Mouse (Mus musculus) cerebral cortex, adult 2 months (tissue): ENCODE results near the gene Cplane1.

Experiments used
- WGBS: fragments of 180-500 bp; shearing (Covaris S2); methylation state at CpG from one replicate; pipeline ENCODE4 v1.1.7; 2018; 5-methylcytosine and 5-hydroxymethylcytosine counted together

The Cplane1 gene

GRCm38 (mm10) chr15:8305474-8305873 lies 136.6 kb downstream of the Cplane1 start:
- WGBS, result 89% methylated on average over 1 of the region's 1 CpGs

DNA sequence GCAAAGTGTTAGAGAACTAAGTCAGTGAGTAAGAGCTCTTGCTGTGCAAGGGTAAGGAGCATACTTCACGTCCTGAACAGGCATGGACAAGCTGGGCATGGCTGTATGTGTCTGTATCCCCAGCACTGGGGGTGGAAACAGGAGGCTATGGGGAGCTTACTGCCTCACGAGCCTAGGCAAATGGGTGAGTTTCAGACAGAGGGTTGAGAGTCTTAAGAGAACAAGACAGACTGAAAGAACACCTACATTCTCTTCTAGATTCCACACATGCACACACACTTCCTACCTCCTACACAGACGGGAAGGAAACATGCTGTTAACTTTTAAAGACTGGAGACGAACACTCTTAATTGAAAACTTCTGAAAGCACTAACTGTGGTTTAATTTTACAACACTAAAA lies 148.5 kb downstream of the Cplane1 start:
- WGBS, result 53% methylated on average over 4 of the region's 4 CpGs

- 92% methylated on average over 5 of the region's 5 CpGs for WGBS
Observed at GRCm38 (mm10) chr15:8319191-8319590, 150.3 kb downstream of the Cplane1 start.
